Mouse (Mus musculus): ENCODE results near the gene Nxn. TPM values are rescaled to one million over a fixed set of nuclear protein-coding genes. Genes with fewer than 3 reads are reported as not detected.

The Nxn gene
- total and polyA plus RNA-seq, 2 experiments from 2014 or later, result 12.7 to 22.1 TPM

GRCm38 (mm10) chr11:76405113-76405512, 6.2 kb upstream of the Nxn start:
- Histone ChIP-seq H3K27me3 (ENCODE audit: insufficient read depth, low read length) (no peaks in the 10 kb centered on the region), H3K4me2 (ENCODE audit: low read depth) (no peak overlapping the region), H3K9ac (no peak overlapping the region), H3K27ac (ENCODE audit: low read depth, low read length) (no peak overlapping the region), H3K36me3 (ENCODE audit: insufficient read depth) (no peaks in the 10 kb centered on the region), H3K4me1 (ENCODE audit: insufficient read depth) (no peaks in the 10 kb centered on the region), H3K4me3 (ENCODE audit: low read depth, low read length) (no peak overlapping the region), H3K9me3 (ENCODE audit: low read length) (no peaks in the 10 kb centered on the region)
- ATAC-seq (no peak), DNase-seq (no peak)
- WGBS, result 72% methylated on average over 4 of the region's 4 CpGs
- no peak for TF ChIP-seq CTCF (IDR thresholded peaks at IDR 0.05; ENCODE audit: low read depth)

GRCm38 (mm10) chr11:76401398-76401797, 2.5 kb upstream of the Nxn start:
- Histone ChIP-seq H3K36me3 (ENCODE audit: insufficient read depth) (no peaks in the 10 kb centered on the region), H3K9ac (no peak overlapping the region), H3K27ac (ENCODE audit: low read depth, low read length) (no peak overlapping the region), H3K4me2 (ENCODE audit: low read depth) (no peak overlapping the region), H3K9me3 (ENCODE audit: low read length) (no peaks in the 10 kb centered on the region), H3K4me1 (ENCODE audit: insufficient read depth) (peaks cover 5% of the 10 kb centered on the region), H3K4me3 (ENCODE audit: low read depth, low read length) (no peak overlapping the region), H3K27me3 (ENCODE audit: insufficient read depth, low read length) (no peaks in the 10 kb centered on the region)
- TF ChIP-seq CTCF (IDR thresholded peaks at IDR 0.05; ENCODE audit: low read depth), result no peak
- WGBS, result 47% methylated on average over 10 of the region's 10 CpGs
- DNase-seq, result no peak
- ATAC-seq, result no peak

DNA sequence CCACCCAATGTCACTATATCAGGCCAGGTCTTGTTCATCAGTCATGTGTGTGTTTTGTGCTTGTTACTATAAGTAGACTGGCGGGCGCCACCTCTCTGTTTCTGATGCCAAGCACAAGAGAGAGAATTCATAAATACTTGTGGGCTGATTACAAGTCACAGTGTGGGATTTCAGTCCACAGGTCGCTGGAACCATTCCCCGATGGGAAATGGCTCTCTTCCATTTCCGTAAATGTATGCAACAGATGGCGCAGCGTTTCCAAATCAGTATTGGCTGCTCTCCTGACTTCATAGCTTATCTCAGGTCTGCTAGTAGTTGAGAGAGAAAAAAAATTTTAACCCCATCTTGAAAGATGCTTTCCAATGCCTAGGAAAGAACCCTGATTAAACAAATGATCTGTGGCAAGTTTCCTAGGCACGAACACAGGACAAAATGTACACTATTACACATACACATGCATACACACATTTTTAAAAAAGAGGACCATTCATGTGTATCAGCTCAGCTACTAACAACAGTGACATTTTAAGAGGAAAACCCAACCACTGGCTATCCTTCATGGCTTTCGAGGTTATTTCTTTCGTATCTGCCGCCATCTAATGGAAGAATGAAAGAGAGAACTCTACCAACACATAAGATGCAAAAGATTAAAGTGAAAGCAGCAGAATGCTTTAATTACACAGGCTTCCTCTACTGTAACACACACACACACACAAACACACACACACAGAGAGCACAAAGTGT, 819 bp upstream of the Nxn start:
- DNase-seq, result peak; percentile 85
- Histone ChIP-seq H3K4me1 (ENCODE audit: insufficient read depth) (peaks cover 5% of the 10 kb centered on the region), H3K36me3 (ENCODE audit: insufficient read depth) (no peaks in the 10 kb centered on the region), H3K27me3 (ENCODE audit: insufficient read depth, low read length) (no peaks in the 10 kb centered on the region), H3K4me3 (ENCODE audit: low read depth, low read length) (peak overlapping the region; percentile 74), H3K27ac (ENCODE audit: low read depth, low read length) (peak overlapping the region; percentile 45; the same call in 1 of the 2 replicates), H3K9me3 (ENCODE audit: low read length) (no peaks in the 10 kb centered on the region), H3K4me2 (ENCODE audit: low read depth) (peak overlapping the region; percentile 98), H3K9ac (no peak overlapping the region)
- peak; percentile 53; the same call in 1 of the 2 replicates for ATAC-seq
- TF ChIP-seq CTCF (IDR thresholded peaks at IDR 0.05; ENCODE audit: low read depth), result peak; percentile 72
- 5% methylated on average over 11 of the region's 11 CpGs for WGBS

GRCm38 (mm10) chr11:76398312-76398797, 585 bp downstream of the Nxn start:
- DNase-seq (no peak), ATAC-seq (peak; percentile 36)
- Histone ChIP-seq H3K36me3 (ENCODE audit: insufficient read depth) (no peaks in the 10 kb centered on the region), H3K4me2 (ENCODE audit: low read depth) (peak overlapping the region; percentile 98), H3K4me3 (ENCODE audit: low read depth, low read length) (peak overlapping the region; percentile 74), H3K27ac (ENCODE audit: low read depth, low read length) (peak overlapping the region; percentile 45; the same call in 1 of the 2 replicates), H3K27me3 (ENCODE audit: insufficient read depth, low read length) (no peaks in the 10 kb centered on the region), H3K4me1 (ENCODE audit: insufficient read depth) (peaks cover 5% of the 10 kb centered on the region), H3K9ac (peak overlapping the region; percentile 68), H3K9me3 (ENCODE audit: low read length) (no peaks in the 10 kb centered on the region)
- TF ChIP-seq CTCF (IDR thresholded peaks at IDR 0.05; ENCODE audit: low read depth), result no peak
- under 1% methylated on average over 33 of the region's 33 CpGs for WGBS

GRCm38 (mm10) chr11:76397650-76398311, 1.2 kb downstream of the Nxn start:
- 1% methylated on average over 26 of the region's 26 CpGs for WGBS
- no peak overlapping the region for H3K27ac ChIP-seq (ENCODE audit: low read depth, low read length)
- H3K4me3 ChIP-seq (ENCODE audit: low read depth, low read length), result peak overlapping the region; percentile 74
- no peaks in the 10 kb centered on the region for H3K9me3 ChIP-seq (ENCODE audit: low read length)
- H3K4me1 ChIP-seq (ENCODE audit: insufficient read depth), result peaks cover 5% of the 10 kb centered on the region
- ATAC-seq (no peak), DNase-seq (no peak)
- peak overlapping the region; percentile 98 for H3K4me2 ChIP-seq (ENCODE audit: low read depth)
- H3K36me3 ChIP-seq (ENCODE audit: insufficient read depth), result no peaks in the 10 kb centered on the region
- TF ChIP-seq CTCF (IDR thresholded peaks at IDR 0.05; ENCODE audit: low read depth), result no peak
- H3K27me3 ChIP-seq (ENCODE audit: insufficient read depth, low read length), result no peaks in the 10 kb centered on the region
- H3K9ac ChIP-seq, result peak overlapping the region; percentile 68

GRCm38 (mm10) chr11:76392996-76393395, 5.9 kb downstream of the Nxn start:
- WGBS, result 88% methylated on average over 11 of the region's 11 CpGs
- no peak for ATAC-seq
- no peaks in the 10 kb centered on the region for H3K9me3 ChIP-seq (ENCODE audit: low read length)

GRCm38 (mm10) chr11:76392532-76392931, 6.4 kb downstream of the Nxn start:
- TF ChIP-seq CTCF (IDR thresholded peaks at IDR 0.05; ENCODE audit: low read depth), result peak; percentile 51
- no peak overlapping the region for H3K4me2 ChIP-seq (ENCODE audit: low read depth)
- no peaks in the 10 kb centered on the region for H3K9me3 ChIP-seq (ENCODE audit: low read length)
- no peaks in the 10 kb centered on the region; the same call in 1 of the 2 replicates for H3K4me1 ChIP-seq (ENCODE audit: insufficient read depth)
- WGBS, result 66% methylated on average over 7 of the region's 7 CpGs
- no peak overlapping the region for H3K27ac ChIP-seq (ENCODE audit: low read depth, low read length)
- H3K9ac ChIP-seq, result no peak overlapping the region
- no peak for DNase-seq
- H3K4me3 ChIP-seq (ENCODE audit: low read depth, low read length), result no peak overlapping the region
- no peaks in the 10 kb centered on the region for H3K27me3 ChIP-seq (ENCODE audit: insufficient read depth, low read length)
- H3K36me3 ChIP-seq (ENCODE audit: insufficient read depth), result no peaks in the 10 kb centered on the region
- ATAC-seq, result no peak

More at GRCm38 (mm10) chr11:76392996-76393395, 5.9 kb downstream of the Nxn start:
- Histone ChIP-seq H3K4me1 (ENCODE audit: insufficient read depth) (no peaks in the 10 kb centered on the region; the same call in 1 of the 2 replicates), H3K4me2 (ENCODE audit: low read depth) (no peak overlapping the region), H3K36me3 (ENCODE audit: insufficient read depth) (no peaks in the 10 kb centered on the region), H3K27me3 (ENCODE audit: insufficient read depth, low read length) (no peaks in the 10 kb centered on the region), H3K4me3 (ENCODE audit: low read depth, low read length) (no peak overlapping the region), H3K27ac (ENCODE audit: low read depth, low read length) (no peak overlapping the region), H3K9ac (no peak overlapping the region)
- DNase-seq, result no peak
- no peak for TF ChIP-seq CTCF (IDR thresholded peaks at IDR 0.05; ENCODE audit: low read depth)

All from forebrain, postnatal 0 days (tissue).